Mouse (Mus musculus): ENCODE measurements around the gene Asf1a.
A peak's percentile ranks its signal among the peaks of the same experiment; 100 is the strongest.
"Not testable (repeated sequence)": the region's sequence is repeated elsewhere in the genome, so short reads cannot be mapped to it uniquely, and the experiment has no call there.

Asf1a gene

GRCm38 (mm10) chr10:53596677-53597120, at the start of gene Asf1a:
Gene Asf1a (plus strand): TSS chr10:53596757.
- DNase-seq, result peak; percentile 97

DNA sequence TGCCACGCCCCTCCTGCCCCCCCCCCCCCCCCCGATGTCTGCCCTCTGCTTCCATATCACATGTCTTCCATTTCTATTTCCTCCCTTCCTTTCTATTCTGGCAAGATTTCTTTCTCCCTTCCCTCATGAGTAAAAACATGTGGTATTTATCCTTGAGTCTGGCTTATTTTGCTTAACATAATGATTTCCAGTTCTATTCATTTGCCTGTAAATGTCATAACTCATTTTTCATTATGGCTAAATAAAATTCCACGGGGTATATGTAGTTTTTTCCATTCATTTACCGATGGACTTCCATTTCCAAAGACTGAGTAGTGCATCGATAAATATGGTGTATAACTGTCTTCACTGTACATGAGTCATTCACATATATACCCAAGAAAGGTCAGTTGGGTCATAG, 34.6 kb upstream of the Asf1a start:
- no peak for DNase-seq

- DNase-seq, result no peak
Observed at GRCm38 (mm10) chr10:53565538-53565937, 31.0 kb upstream of the Asf1a start.

- DNase-seq, result no peak
Observed at GRCm38 (mm10) chr10:53568531-53568930, 28.0 kb upstream of the Asf1a start.

GRCm38 (mm10) chr10:53580137-53580536, 16.4 kb upstream of the Asf1a start:
- DNase-seq, result no peak

DNA sequence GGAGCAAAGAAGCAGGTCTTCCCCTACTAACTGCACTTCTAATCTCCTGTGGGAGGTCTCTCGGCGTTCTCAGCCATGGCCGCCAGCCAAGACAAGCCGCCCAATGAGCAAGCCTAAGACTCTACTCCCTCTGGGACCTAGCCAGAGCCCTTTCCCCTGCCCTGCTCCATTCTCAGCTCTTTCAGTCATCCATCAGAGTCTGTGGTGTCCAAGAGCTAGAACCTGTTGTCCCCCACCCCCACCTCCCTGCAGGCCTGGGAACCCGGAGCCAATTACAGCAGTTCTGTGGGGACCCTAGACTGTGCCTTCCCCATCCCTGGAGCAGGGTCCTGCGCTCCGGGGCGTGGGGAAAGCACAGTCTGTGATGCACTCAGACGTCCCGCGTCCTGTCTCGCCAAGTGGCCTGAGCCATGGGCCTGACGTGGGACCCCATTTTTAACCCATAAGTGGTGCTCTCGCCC, 15.9 kb upstream of the Asf1a start:
- DNase-seq, result peak; percentile 40 to 56

- DNase-seq, result no peak
Observed at GRCm38 (mm10) chr10:53581087-53581486, 15.5 kb upstream of the Asf1a start.

DNA sequence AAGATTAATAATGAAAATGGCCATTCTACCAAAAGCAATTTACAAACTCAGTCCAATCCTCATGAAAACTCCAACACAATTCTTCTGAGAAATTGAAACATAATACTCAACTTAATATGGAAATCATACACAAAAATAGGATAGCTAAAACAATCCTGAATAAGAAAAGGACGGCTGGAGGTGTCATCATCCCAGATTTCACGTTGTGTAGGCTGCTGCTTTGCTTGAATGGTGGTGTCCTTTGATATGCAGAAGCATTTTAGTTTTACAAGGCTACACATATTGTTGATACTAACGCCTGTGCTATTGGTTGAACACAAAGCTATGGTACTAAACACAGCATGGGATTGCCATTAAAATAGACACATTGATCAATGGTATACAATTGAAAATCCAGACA, 10.8 kb upstream of the Asf1a start:
- no peak for DNase-seq

DNA sequence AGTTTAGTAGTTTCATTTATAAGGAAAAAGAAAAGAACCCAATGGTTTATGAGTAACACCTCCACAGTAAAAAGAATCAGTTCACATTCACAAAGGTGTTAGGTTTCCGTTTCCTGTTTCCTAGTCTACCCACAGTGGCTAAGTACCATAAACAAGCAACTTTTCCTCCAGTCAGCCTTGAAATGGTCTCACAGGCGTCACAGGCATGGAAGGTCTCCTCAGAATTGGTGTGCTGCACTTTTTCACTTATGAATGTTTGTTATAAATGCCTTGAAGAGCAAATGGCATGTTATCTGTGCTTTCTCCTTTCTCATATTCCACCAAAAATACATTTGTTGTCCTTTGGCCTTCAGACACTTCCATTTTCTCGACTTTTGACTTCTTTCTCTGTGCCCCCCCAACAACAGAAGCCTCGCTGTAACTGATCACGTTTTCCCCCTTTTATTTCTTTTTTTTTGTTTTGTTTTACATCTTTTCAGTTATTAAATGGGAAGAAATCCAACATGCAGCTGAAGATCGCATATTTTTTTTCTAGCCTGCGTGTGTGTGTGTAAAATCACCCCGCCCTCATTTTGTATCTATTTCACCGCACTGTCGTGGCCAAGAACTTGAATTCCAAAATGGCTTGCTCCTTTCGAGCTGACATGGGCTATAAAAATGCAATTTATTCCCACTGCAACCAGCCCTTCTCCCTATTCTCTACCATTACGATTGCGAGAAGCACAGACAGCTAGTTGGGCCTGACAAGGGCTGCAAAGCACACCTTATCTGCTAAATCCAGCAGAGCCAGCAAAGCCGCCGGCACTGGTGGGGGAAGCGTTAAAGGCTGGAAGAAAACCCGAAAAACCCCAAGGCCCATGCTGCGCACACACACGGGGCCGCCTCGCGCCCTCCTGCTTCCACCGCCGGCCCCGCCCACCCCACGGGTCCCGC, 547 bp upstream of the Asf1a start:
- DNase-seq, result peak in 1 of 2 experiments; percentile 77

- DNase-seq, result peak in 1 of 2 experiments; percentile 49
Observed at GRCm38 (mm10) chr10:53597121-53597881, 744 bp downstream of the Asf1a start.

DNA sequence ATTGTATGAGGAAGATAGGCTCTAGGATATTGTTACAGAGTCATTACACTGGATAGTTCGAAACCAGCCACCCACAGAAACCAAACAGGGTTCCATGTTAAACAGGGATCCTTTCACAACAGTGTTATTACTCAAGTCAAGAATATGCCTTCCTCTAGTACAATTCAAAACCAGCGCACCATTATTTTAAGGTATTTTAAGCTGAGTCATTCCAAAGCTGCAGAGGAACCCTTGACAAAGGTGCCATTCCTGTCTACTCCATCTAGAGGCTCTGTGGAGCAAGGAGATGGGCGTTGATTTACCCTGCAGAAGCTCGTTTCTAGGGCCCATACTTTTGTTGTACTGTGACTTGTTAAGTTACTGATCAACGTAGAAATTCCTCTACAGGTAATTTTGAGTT, 2.3 kb downstream of the Asf1a start:
- no peak for DNase-seq

DNA sequence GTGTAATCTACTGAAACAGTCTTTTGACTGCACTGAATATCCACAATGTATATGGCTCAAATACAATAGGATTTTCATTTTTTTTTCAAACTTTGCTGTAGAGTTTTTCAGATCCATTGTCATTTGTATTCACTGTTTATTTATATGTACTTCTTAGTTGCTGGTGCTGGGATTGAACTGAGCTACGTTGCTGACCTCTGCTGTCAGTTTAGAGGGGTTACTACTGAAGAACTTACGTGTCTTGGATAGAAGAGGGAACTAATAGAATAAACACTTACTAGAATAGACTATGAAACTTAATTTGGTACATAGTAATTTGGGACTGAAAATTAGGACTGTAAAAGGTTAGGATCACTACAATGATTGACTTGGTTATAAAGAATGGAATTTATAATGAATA, 8.8 kb downstream of the Asf1a start:
- no peak for DNase-seq

GRCm38 (mm10) chr10:53608274-53608673, 11.7 kb downstream of the Asf1a start:
- no peak for DNase-seq

DNA sequence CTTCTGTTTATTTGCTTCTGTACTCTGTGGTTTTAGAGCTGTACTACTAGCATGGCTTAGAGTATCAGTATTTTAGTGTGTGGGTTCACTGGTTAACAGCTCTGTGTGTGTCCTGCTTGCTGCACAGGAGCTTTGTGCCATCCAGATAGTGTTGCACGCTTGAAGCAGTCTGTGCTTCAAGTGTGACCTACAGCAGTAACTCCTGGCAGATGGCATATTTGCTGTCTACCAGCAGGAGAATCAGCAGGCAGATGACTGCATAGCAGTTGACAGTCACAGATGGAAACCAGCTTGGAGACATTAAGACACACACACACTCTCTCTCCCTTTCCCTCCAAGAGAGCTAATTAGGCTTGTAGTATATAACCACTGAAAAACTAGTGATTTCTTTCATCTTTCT, 15.6 kb downstream of the Asf1a start:
- DNase-seq, result peak; percentile 75 to 78

- DNase-seq, result no peak
Observed at GRCm38 (mm10) chr10:53613955-53614354, 17.4 kb downstream of the Asf1a start.

DNA sequence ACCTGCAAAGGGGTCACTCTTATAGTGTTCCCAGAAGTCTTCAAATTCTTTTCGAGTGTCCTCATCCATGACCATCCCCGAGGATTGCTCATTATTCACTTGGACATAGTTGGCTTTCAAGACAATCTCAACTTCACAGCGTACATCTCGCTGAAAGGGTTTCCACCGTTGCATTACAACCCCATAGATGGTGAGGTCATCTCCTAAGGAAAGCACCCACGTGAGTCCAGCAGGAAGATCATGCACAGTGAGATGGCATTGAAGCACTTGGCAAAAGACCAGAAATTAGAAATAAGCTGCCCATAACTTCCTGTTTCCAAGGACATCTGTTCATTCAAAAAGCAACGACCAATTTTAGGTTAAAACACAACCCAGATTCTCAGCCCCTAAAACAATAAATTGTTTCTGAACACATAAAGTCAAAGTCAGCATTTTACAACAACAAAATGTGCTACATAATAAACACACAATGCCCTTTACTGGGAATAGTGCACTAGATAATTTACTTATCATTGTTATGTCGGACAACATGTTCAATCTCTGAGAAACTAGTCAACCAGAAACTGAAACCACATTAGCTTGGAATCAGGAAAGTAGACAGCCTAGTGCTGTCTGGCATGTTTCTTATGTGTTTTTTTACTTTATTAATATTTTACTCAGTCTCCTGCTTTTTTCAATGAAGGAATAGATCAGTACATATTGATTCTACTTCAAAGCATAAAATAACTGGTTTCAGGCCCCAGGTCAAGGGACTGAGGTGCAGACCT, 19.5 kb downstream of the Asf1a start:
- no peak for DNase-seq

GRCm38 (mm10) chr10:53629247-53629917, 32.8 kb downstream of the Asf1a start:
- peak; percentile 95 to 98 for DNase-seq

DNA sequence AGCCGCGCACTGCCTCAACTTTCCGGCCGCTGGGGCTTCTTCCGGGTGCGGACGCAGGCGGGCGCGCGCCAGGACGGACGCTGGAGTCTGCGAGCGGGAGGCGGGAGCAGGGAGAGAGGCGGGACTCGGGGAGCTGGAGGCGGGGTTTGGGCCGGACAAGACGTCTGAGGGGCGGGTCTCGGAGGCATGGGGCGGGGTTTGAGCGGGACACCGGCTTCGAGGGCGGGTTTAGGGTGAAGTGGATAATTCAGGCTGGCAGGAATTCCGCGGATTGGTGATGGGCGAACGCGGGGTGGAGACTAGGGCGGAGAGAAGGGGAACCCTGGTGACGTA, 33.3 kb downstream of the Asf1a start:
- peak; percentile 94 to 96 for DNase-seq

DNA sequence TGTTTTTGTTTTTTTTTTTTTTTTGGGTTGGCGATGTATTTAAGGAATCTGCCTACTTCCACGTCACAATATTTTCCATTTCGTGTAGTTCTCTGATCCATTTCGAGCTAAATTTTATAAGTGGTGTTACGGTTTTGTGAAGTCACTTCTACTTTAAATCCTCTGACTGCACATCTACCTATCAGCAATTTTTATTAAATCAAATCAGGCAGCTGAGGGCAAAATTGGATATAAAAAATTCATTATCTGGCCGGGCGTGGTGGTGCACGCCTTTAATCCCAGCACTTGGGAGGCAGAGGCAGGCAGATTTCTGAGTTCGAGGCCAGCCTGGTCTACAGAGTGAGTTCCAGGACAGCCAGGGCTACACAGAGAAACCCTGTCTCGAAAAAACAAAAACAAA, 33.8 kb downstream of the Asf1a start, which contains the start of gene Mcm9:
Mcm9 (minus strand) TSS at position 101 of the 400 bp plus-strand sequence.
- not testable (repeated sequence) for DNase-seq

DNA sequence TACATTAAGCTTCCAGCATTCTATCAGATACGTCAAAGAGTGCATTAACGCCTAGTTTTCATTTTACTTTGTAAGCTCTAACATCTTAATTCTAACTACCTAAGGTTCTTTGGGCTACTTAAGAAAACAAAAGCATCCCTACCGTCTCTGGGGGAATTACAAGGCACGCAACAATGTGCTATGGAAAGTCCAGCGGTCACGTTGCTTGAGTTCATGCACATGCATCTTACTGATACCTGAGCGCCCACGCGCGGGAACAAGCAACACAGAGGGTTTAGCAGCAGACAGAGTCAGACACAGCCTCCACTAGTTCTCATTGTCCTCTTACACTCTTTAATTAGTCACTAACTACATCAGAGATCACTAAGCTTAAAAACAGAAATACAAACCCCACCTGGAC, 37.6 kb downstream of the Asf1a start:
- no peak for DNase-seq

GRCm38 (mm10) chr10:53635246-53635971, 38.9 kb downstream of the Asf1a start:
- no peak for DNase-seq

GRCm38 (mm10) chr10:53641507-53641906, 45.0 kb downstream of the Asf1a start:
- peak; percentile 33 to 59 for DNase-seq

All from cerebellum, postnatal 36 days (tissue).